Mouse (Mus musculus) ES-Bruce4 (cell line): ENCODE data around the gene Ube2e3. TPM values are rescaled to one million over a fixed set of nuclear protein-coding genes. Genes with fewer than 3 reads are reported as not detected.

ENCODE experiments used
- H3K27ac ChIP-seq: 2 replicates; pipeline ENCODE4 v1.5.1; 2012; ENCODE audit warnings: low read length, inconsistent platforms; ENCODE audit not compliant: insufficient read depth
- H3K27me3 ChIP-seq: 2 replicates; pipeline ENCODE4 v1.6.1; 2012; ENCODE audit warnings: mild to moderate bottlenecking, low read length, inconsistent platforms; ENCODE audit not compliant: control insufficient read depth, poor library complexity, insufficient read depth, severe bottlenecking
- H3K36me3 ChIP-seq: 2 replicates; pipeline ENCODE4 v1.6.1; 2012; ENCODE audit warnings: inconsistent platforms, mild to moderate bottlenecking, low read length, moderate library complexity; ENCODE audit not compliant: control insufficient read depth, poor library complexity, insufficient read depth, severe bottlenecking
- H3K4me1 ChIP-seq: one replicate; pipeline ENCODE4 v1.8.1; 2011; ENCODE audit warnings: low read length; ENCODE audit not compliant: control insufficient read depth, insufficient read depth
- H3K4me3 ChIP-seq: 2 replicates; pipeline ENCODE4 v1.5.1; 2011; ENCODE audit warnings: low read depth, mild to moderate bottlenecking, low read length
- H3K9ac ChIP-seq: 2 replicates; pipeline ENCODE4 v1.6.1; 2012; ENCODE audit warnings: low read depth, mild to moderate bottlenecking, inconsistent platforms; ENCODE audit not compliant: poor library complexity, severe bottlenecking
- H3K9me3 ChIP-seq: replicated peaks from 2 replicates; pipeline ENCODE4 v1.6.1; 2012; ENCODE audit warnings: mild to moderate bottlenecking, low read length, inconsistent platforms; ENCODE audit not compliant: control insufficient read depth, poor library complexity, insufficient read depth, severe bottlenecking
- CTCF ChIP-seq: IDR thresholded peaks from one replicate; pipeline ENCODE4 v1.8.1; 2011; ENCODE audit warnings: low read depth, low read length
- EP300 ChIP-seq: IDR thresholded peaks from 2 replicates; pipeline ENCODE4 v1.6.1; 2011; ENCODE audit warnings: low read depth, low read length; ENCODE audit not compliant: insufficient read depth
- POLR2A ChIP-seq: IDR thresholded peaks from one replicate; pipeline ENCODE4 v1.8.1; 2011; ENCODE audit warnings: low read length; ENCODE audit not compliant: insufficient read depth
- polyA plus RNA-seq: library from polyadenylated mRNA; stranded (reverse); fragments of >200 nt; gene quantifications from 2 replicates; pipeline ENCODE4 v1.2.4, GENCODE M21; 2011; ENCODE audit warnings: low read depth; ENCODE audit not compliant: missing spikeins, insufficient read depth, insufficient read length

The Ube2e3 gene
- polyA plus RNA-seq, 1 experiment: 36.6 TPM

DNA sequence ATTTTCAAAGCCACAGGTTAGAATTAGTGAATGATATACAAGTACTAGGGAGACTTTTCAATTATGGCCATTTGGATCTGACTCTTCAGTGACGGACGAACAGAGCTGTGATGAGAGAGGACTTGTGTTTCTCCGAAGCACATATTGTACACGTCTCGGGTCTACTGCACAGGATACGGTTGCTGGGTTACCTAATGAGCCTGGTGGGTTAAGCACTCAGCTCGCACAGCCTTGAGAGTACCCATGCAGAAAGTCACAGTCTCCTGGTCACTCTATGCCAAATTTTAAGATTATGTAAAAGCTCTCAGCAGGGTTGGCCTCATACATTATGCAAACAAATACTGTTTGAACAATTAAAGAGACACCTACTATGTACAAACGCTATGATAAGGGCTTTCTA, 13.6 kb upstream of the Ube2e3 start:
- no peak overlapping the region for H3K9ac ChIP-seq
- no peaks in the 10 kb centered on the region for H3K9me3 ChIP-seq
- no peak overlapping the region for H3K4me3 ChIP-seq
- TF ChIP-seq POLR2A (no peak), CTCF (no peak), EP300 (no peak)
- H3K4me1 ChIP-seq: no peaks in the 10 kb centered on the region
- H3K27ac ChIP-seq: no peak overlapping the region
- no peaks in the 10 kb centered on the region for H3K36me3 ChIP-seq
- H3K27me3 ChIP-seq: no peaks in the 10 kb centered on the region

- Histone ChIP-seq H3K27me3 (no peaks in the 10 kb centered on the region), H3K9ac (no peak overlapping the region), H3K4me1 (no peaks in the 10 kb centered on the region), H3K9me3 (no peaks in the 10 kb centered on the region), H3K4me3 (no peak overlapping the region), H3K36me3 (no peaks in the 10 kb centered on the region), H3K27ac (no peak overlapping the region)
- TF ChIP-seq POLR2A: no peak
- no peak for TF ChIP-seq EP300
- TF ChIP-seq CTCF: no peak
Observed at GRCm38 (mm10) chr2:78858628-78859027, 9.3 kb upstream of the Ube2e3 start.

- H3K9ac ChIP-seq: no peak overlapping the region
- no peaks in the 10 kb centered on the region for H3K9me3 ChIP-seq
- no peak overlapping the region for H3K4me3 ChIP-seq
- H3K4me1 ChIP-seq: no peaks in the 10 kb centered on the region
- TF ChIP-seq EP300 (no peak), POLR2A (no peak)
- no peaks in the 10 kb centered on the region for H3K27me3 ChIP-seq
- H3K27ac ChIP-seq: no peak overlapping the region
- H3K36me3 ChIP-seq: no peaks in the 10 kb centered on the region
Observed at GRCm38 (mm10) chr2:78859266-78860087, 8.4 kb upstream of the Ube2e3 start.

DNA sequence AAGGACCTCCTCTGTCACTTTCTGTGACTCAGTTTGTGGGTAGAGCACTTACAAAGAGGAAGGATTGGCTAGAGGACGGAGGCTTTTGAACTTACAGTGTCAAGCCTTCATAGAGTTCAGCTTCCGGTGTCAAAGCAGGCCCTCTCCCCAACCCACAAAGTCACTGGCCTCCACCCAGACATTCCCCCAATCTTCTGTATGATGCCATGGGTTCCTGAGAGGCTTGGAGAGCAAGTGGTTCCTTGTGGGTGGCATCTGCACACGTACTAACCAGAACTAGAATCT, 7.9 kb upstream of the Ube2e3 start:
- H3K36me3 ChIP-seq: no peaks in the 10 kb centered on the region
- no peak overlapping the region for H3K27ac ChIP-seq
- no peaks in the 10 kb centered on the region for H3K9me3 ChIP-seq
- no peak overlapping the region for H3K9ac ChIP-seq
- no peaks in the 10 kb centered on the region for H3K27me3 ChIP-seq
- TF ChIP-seq POLR2A: no peak
- TF ChIP-seq EP300: no peak
- TF ChIP-seq CTCF: no peak
- no peaks in the 10 kb centered on the region for H3K4me1 ChIP-seq
- no peak overlapping the region for H3K4me3 ChIP-seq

- TF ChIP-seq CTCF: no peak
- no peak for TF ChIP-seq EP300
- no peak for TF ChIP-seq POLR2A
- H3K27ac ChIP-seq: no peak overlapping the region
- peaks cover 2% of the 10 kb centered on the region for H3K4me1 ChIP-seq
- H3K9ac ChIP-seq: no peak overlapping the region
- no peaks in the 10 kb centered on the region for H3K36me3 ChIP-seq
- no peaks in the 10 kb centered on the region for H3K9me3 ChIP-seq
- no peaks in the 10 kb centered on the region for H3K27me3 ChIP-seq
- H3K4me3 ChIP-seq: no peak overlapping the region
Observed at GRCm38 (mm10) chr2:78864116-78864515, 3.8 kb upstream of the Ube2e3 start.

DNA sequence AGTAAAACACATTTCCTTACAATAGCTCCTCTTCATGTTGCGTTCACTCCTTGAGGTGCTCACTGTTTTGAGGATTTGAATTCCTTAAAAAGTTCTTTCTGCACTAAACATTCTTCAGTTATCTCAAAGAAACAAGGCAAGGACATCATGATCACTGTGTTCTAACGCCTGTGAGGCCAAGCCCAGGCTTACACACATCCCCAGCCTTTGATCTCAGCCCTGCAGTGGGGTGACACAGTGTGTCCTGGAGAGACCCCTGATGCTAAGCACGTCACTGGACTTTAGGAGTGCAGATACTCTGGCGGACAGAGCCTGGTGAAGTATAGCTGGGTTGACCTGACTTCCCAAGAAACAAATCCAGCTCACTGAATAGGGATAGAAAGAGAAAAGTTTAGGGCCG, 3.1 kb upstream of the Ube2e3 start:
- Histone ChIP-seq H3K4me1 (peaks cover 2% of the 10 kb centered on the region), H3K4me3 (no peak overlapping the region), H3K36me3 (no peaks in the 10 kb centered on the region), H3K9ac (no peak overlapping the region), H3K9me3 (no peaks in the 10 kb centered on the region), H3K27ac (no peak overlapping the region), H3K27me3 (no peaks in the 10 kb centered on the region)
- no peak for TF ChIP-seq POLR2A
- TF ChIP-seq EP300: no peak
- TF ChIP-seq CTCF: no peak
